Mouse (Mus musculus) lung, postnatal 0 days (tissue): ENCODE results near the gene Calu.
"Not testable (repeated sequence)": the region's sequence is repeated elsewhere in the genome, so short reads cannot be mapped to it uniquely, and the experiment has no call there.

ENCODE experiments used
- CTCF ChIP-seq: IDR thresholded peaks from 2 replicates; pipeline ENCODE4 v1.5.1; 2016; ENCODE audit warnings: antibody characterized with exemption, mild to moderate bottlenecking
- EP300 ChIP-seq: IDR thresholded peaks from 2 replicates; pipeline ENCODE4 v1.6.1; 2016; ENCODE audit warnings: antibody characterized with exemption, mild to moderate bottlenecking, control low read depth

DNA sequence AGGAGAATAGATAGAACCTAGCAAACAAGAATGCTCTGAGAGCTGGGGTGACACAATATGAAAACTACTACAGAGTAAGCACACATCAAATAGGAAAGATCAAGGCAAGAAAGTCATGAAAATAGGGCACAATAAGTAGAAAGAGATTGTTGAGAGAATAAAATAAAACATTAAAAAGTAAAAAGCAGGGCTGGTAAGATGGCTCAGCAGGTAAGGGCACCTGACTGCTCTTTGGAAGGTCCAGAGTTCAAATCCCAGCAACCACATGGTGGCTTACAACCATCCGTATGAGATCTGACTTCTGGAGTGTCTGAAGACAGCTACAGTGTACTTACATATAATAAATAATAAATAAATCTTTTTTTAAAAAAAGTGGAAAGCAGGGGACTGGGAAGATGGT is 42.6 kb downstream of the Calu start:
- TF ChIP-seq EP300, CTCF: not testable (repeated sequence)
